Mouse (Mus musculus): ENCODE data around the gene Hoxd1. TPM values are rescaled to one million over a fixed set of nuclear protein-coding genes. Genes with fewer than 3 reads are reported as not detected.

Hoxd1 gene
- polyA plus RNA-seq, 1 experiment from 2014 or later = 2.5 TPM

- peaks cover 24% of the 10 kb centered on the region for H3K4me1 ChIP-seq (replicated peaks)
- H3K4me3 ChIP-seq = peak overlapping the region; percentile 51
- peaks cover 77% of the 10 kb centered on the region for H3K27me3 ChIP-seq
- peak overlapping the region; percentile 83 for H3K4me2 ChIP-seq
- 1% methylated on average over 13 of the region's 13 CpGs for WGBS
- H3K36me3 ChIP-seq = no peaks in the 10 kb centered on the region
- no peak for ATAC-seq (ENCODE audit: low FRiP score)
- H3K27ac ChIP-seq = peak overlapping the region; percentile 99
- H3K9ac ChIP-seq = peak overlapping the region; percentile 96
- H3K9me3 ChIP-seq = no peaks in the 10 kb centered on the region
These were observed 28.3 kb upstream of the Hoxd1 start for GRCm38 (mm10) chr2:74734451-74734850.

DNA sequence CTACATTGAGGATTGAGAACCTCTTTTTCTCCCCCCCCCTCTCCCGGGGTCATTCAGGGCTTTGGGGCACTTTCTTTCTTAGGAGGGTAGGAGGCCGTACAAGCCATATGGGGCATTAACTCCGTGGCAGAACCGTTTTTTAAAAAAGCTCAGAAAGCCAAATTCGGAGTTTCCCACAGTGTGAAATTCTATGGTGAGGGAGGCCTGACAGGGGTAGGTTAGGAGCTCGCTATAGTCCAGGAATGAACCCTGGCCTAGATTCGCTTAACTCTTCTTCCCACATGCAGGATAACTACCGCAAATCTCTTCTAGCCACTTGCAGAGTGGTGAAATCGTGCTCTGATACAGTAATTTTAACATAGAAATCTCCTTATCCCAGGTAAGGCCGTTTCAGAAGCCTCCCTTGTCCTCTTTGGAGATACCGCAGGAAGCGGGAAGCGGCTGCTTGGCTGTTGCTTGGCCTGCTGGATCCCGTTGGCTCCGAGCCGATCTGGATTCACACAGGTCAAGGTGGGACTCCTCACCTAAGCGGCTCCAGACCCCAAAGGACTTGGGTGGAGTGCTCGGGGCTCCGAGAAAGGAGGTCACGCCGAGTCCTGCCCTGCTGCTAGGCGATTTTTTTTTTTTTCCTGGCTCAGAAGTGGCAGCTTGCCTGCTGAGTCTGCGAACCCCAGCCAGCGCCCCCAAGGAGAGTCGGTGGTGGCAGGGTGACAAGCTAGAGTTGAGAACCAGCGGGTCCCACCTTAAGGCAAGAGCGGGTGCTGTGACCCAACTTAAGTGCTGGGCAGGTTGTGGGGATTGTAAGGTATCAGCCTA is 27.6 kb upstream of the Hoxd1 start:
- 2% methylated on average over 27 of the region's 27 CpGs for WGBS
- Histone ChIP-seq H3K27ac (peak overlapping the region; percentile 99), H3K9ac (peak overlapping the region; percentile 96), H3K36me3 (0 out of 2 replicates have a peak, but pooled peaks cover 2% of the 10 kb centered on the region), H3K9me3 (no peaks in the 10 kb centered on the region), H3K27me3 (peaks cover 79% of the 10 kb centered on the region), H3K4me1 (replicated peaks) (peaks cover 31% of the 10 kb centered on the region), H3K4me2 (peak overlapping the region; percentile 83), H3K4me3 (peak overlapping the region; percentile 51)
- no peak for ATAC-seq (ENCODE audit: low FRiP score)

DNA sequence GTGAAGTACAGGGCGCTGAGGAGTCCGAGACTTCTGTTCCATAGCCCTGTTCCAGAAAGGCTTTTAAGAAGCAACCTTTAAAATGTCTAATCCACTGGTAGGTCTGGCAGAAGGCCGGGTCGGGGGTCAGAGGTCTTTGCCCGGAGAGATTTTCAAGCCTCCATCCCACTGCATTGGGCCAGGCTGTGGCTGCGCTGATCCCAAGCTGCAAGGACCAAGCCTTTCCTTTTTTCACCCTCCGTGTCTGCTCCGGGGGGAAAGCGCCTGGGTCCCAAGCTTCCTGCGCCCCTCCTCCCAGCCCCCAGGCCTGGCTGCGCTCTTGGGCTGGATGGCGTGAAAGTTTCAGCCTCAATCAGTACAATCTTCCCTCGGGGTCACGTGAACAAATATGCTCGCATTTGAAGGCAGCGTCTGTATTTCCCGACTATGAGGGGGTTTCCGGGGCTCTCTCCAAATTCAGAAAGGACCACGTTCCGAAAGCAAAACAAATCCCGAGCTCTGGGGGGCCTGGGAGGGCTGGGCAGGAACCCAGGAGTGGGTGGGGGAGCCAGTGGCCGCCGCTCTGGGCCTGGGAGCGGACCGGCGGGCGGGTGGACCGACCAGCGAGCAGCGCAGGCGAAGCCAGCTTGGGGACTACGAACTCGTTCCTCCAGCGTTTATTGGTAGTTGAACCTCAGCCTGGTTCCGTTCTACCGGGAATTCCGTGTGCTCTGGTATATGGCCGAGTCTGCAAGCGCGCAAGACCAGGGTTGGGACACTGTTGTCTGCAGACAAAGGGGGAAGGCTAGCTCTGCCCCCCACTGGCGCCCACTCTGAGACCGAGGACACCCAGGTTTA is 26.7 kb upstream of the Hoxd1 start:
- WGBS = under 1% methylated on average over 42 of the region's 42 CpGs
- Histone ChIP-seq H3K27ac (peak overlapping the region; percentile 99), H3K4me2 (peak overlapping the region; percentile 83), H3K9ac (peak overlapping the region; percentile 96), H3K4me1 (replicated peaks) (peaks cover 35% of the 10 kb centered on the region), H3K9me3 (no peaks in the 10 kb centered on the region), H3K36me3 (0 out of 2 replicates have a peak, but pooled peaks cover 3% of the 10 kb centered on the region), H3K27me3 (peaks cover 78% of the 10 kb centered on the region), H3K4me3 (peak overlapping the region; percentile 51)
- peak; percentile 22; the same call in 1 of the 2 replicates for ATAC-seq (ENCODE audit: low FRiP score)

- Histone ChIP-seq H3K36me3 (0 out of 2 replicates have a peak, but pooled peaks cover 3% of the 10 kb centered on the region), H3K9me3 (no peaks in the 10 kb centered on the region), H3K27ac (peak overlapping the region; percentile 99), H3K4me2 (peak overlapping the region; percentile 83), H3K4me1 (replicated peaks) (peaks cover 39% of the 10 kb centered on the region), H3K9ac (peak overlapping the region; percentile 96), H3K27me3 (peaks cover 78% of the 10 kb centered on the region), H3K4me3 (peak overlapping the region; percentile 51)
- 2% methylated on average over 15 of the region's 15 CpGs for WGBS
- ATAC-seq (ENCODE audit: low FRiP score) = no peak
These were observed 25.8 kb upstream of the Hoxd1 start for GRCm38 (mm10) chr2:74736688-74737577.

- no peak for ATAC-seq (ENCODE audit: low FRiP score)
- Histone ChIP-seq H3K9ac (peak overlapping the region; percentile 96), H3K9me3 (no peaks in the 10 kb centered on the region), H3K27me3 (peaks cover 77% of the 10 kb centered on the region), H3K4me2 (peak overlapping the region; percentile 83), H3K4me3 (peak overlapping the region; percentile 51), H3K36me3 (0 out of 2 replicates have a peak, but pooled peaks cover 3% of the 10 kb centered on the region), H3K27ac (peak overlapping the region; percentile 99), H3K4me1 (replicated peaks) (peaks cover 37% of the 10 kb centered on the region)
- WGBS = 4% methylated on average over 7 of the region's 7 CpGs
These were observed 25.2 kb upstream of the Hoxd1 start for GRCm38 (mm10) chr2:74737578-74738070.

GRCm38 (mm10) chr2:74738623-74739475 is 23.9 kb upstream of the Hoxd1 start:
- H3K27ac ChIP-seq = peak overlapping the region; percentile 99
- H3K27me3 ChIP-seq = peaks cover 86% of the 10 kb centered on the region
- H3K9ac ChIP-seq = peak overlapping the region; percentile 96
- peak overlapping the region; percentile 51 for H3K4me3 ChIP-seq
- H3K4me2 ChIP-seq = peak overlapping the region; percentile 83
- under 1% methylated on average over 20 of the region's 20 CpGs for WGBS
- H3K9me3 ChIP-seq = no peaks in the 10 kb centered on the region
- H3K4me1 ChIP-seq (replicated peaks) = peaks cover 37% of the 10 kb centered on the region
- ATAC-seq (ENCODE audit: low FRiP score) = no peak
- 0 out of 2 replicates have a peak, but pooled peaks cover 4% of the 10 kb centered on the region for H3K36me3 ChIP-seq

DNA sequence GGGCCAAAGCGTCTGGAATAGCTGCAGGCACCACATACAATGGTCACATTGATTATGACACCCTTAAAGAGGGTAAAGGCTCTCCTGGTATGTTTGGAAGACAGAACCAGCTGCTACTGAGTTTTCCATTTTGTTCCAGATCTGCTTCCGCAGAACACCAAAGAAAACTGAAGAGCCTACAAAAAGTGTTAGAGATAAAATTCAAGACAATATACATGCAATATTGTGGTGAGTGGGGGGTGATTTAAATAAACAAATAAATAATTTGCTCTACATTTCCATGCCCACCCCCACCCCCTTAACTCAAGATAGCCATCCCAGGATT is 23.3 kb upstream of the Hoxd1 start:
- Histone ChIP-seq H3K4me2 (peak overlapping the region; percentile 83), H3K9me3 (no peaks in the 10 kb centered on the region), H3K4me1 (replicated peaks) (peaks cover 41% of the 10 kb centered on the region), H3K27ac (peak overlapping the region; percentile 99), H3K9ac (peak overlapping the region; percentile 96), H3K27me3 (peaks cover 88% of the 10 kb centered on the region), H3K4me3 (peak overlapping the region; percentile 51), H3K36me3 (peaks cover 10% of the 10 kb centered on the region; the same call in 1 of the 2 replicates)
- ATAC-seq (ENCODE audit: low FRiP score) = no peak
- WGBS = 7% methylated on average over 2 of the region's 2 CpGs

DNA sequence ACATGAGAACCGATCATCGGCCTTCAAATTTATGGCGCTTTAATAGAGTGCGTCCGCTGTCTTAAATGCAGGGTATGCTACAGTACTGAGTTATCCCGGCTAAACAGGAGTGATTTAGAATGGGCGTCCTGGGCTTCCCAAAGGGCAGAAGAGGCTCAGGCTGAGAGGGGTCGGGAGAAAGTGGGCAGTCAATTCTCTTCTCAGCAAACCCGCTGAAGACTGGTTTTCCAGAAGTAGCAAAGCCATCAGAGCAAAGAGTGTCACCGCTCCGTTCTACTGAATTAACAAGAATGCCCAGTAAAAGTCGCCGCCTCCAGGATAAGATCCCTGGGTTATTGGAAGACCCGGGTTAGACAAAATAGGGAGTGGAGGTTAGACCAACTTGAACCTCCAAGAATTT is 22.9 kb upstream of the Hoxd1 start:
- Histone ChIP-seq H3K4me1 (replicated peaks) (peaks cover 42% of the 10 kb centered on the region), H3K9me3 (no peaks in the 10 kb centered on the region), H3K27ac (peak overlapping the region; percentile 99), H3K27me3 (peaks cover 88% of the 10 kb centered on the region), H3K36me3 (peaks cover 10% of the 10 kb centered on the region; the same call in 1 of the 2 replicates), H3K9ac (peak overlapping the region; percentile 96), H3K4me3 (peak overlapping the region; percentile 51), H3K4me2 (peak overlapping the region; percentile 83)
- 3% methylated on average over 14 of the region's 14 CpGs for WGBS
- no peak for ATAC-seq (ENCODE audit: low FRiP score)

- Histone ChIP-seq H3K9me3 (no peaks in the 10 kb centered on the region), H3K4me1 (replicated peaks) (peaks cover 42% of the 10 kb centered on the region), H3K9ac (peak overlapping the region; percentile 96), H3K4me2 (peak overlapping the region; percentile 83), H3K4me3 (peak overlapping the region; percentile 51), H3K36me3 (peaks cover 10% of the 10 kb centered on the region; the same call in 1 of the 2 replicates), H3K27me3 (peaks cover 89% of the 10 kb centered on the region), H3K27ac (peak overlapping the region; percentile 99)
- ATAC-seq (ENCODE audit: low FRiP score) = no peak
- WGBS = under 1% methylated on average over 43 of the region's 43 CpGs
These were observed 22.3 kb upstream of the Hoxd1 start for GRCm38 (mm10) chr2:74740311-74741091.

DNA sequence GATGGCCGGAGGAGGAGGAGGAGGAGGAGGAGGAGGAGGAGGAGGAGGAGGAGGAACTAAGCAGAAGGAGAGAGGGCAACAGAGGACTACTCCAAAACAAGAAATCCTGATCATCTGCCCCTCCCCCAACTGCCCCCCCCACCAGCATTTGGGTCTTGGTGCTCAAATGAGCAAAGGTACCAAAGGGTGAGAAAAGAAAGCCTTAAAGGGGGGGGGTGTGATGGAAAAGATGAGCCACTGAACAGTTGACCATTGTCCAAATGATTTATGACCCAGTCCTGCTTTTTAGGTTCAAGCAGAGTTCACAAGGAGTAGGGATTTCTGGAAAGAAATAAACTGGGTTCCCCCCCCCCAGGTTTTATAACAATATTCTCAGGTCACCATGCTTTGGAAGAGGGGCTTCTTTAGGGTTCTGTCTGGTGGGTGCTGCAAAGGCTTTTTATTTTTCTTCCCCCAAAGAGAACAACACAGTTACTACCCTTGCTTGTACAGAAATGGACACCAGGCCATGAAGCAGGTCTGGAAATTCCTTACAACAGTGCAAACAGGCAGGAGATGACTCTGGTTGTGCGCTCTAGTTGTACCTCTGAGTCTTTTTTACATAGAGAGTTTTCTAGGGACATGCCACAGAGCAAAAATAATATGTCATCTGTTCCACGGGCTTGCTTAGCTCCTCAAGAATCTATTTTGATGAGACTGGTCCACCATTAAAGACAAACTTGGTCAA is 21.4 kb upstream of the Hoxd1 start:
- Histone ChIP-seq H3K4me1 (replicated peaks) (peaks cover 48% of the 10 kb centered on the region), H3K9me3 (no peaks in the 10 kb centered on the region), H3K27me3 (peaks cover 89% of the 10 kb centered on the region), H3K4me3 (peak overlapping the region; percentile 8; the same call in 1 of the 2 replicates), H3K36me3 (peaks cover 11% of the 10 kb centered on the region), H3K9ac (peak overlapping the region; percentile 60), H3K27ac (peak overlapping the region; percentile 99), H3K4me2 (peak overlapping the region; percentile 83)
- 19% methylated on average over 2 of the region's 3 CpGs for WGBS
- no peak for ATAC-seq (ENCODE audit: low FRiP score)

Measured in hindbrain, embryonic 13.5 days (tissue).